14 mouse cellular contexts compared by ENCODE assay signal in genomic region chr1:97554936-97555564, GRCm38 (mm10).
A peak's percentile ranks its signal among the peaks of the same experiment; 100 is the strongest.
DNase-seq lines count a peak whose midpoint lies in the region; ATAC-seq and TF ChIP-seq lines count a peak whose summit lies in the region.
"Had no signal": no experiment of that assay in that cellular context is flagged by ENCODE, and none has a peak within 500 bp of the region (broad histone marks: within the 10 kb centered on the region; RNA-seq: fewer than 3 reads in every experiment).

No protein-coding gene starts in this region.

- no peak overlapping the region for H3K4me2 ChIP-seq in lung, embryonic 14.5 days
- H3K4me2 ChIP-seq in stomach, embryonic 15.5 days: no peak overlapping the region
- no peak overlapping the region for H3K4me2 ChIP-seq in kidney, embryonic 15.5 days

- no peaks in the 10 kb centered on the region for H3K4me1 ChIP-seq in lung, embryonic 14.5 days (ENCODE audit: insufficient read depth)
- no peaks in the 10 kb centered on the region for H3K4me1 ChIP-seq in stomach, embryonic 15.5 days
- H3K4me1 ChIP-seq in kidney, embryonic 15.5 days: no peaks in the 10 kb centered on the region

- no peak overlapping the region for H3K27ac ChIP-seq in lung, embryonic 14.5 days (ENCODE audit: low read depth)
- H3K27ac ChIP-seq in stomach, embryonic 15.5 days: no peak overlapping the region
- no peak overlapping the region for H3K27ac ChIP-seq in kidney, embryonic 15.5 days

- H3K27me3 ChIP-seq in lung, embryonic 14.5 days (ENCODE audit: insufficient read depth, low read length): no peaks in the 10 kb centered on the region
- no peaks in the 10 kb centered on the region for H3K27me3 ChIP-seq in stomach, embryonic 15.5 days (replicated peaks)
- no peaks in the 10 kb centered on the region for H3K27me3 ChIP-seq in kidney, embryonic 15.5 days

- H3K36me3 ChIP-seq in lung, embryonic 14.5 days (ENCODE audit: insufficient read depth): no peaks in the 10 kb centered on the region
- no peaks in the 10 kb centered on the region for H3K36me3 ChIP-seq in stomach, embryonic 15.5 days
- H3K36me3 ChIP-seq in kidney, embryonic 15.5 days: no peaks in the 10 kb centered on the region

- no peak for TF ChIP-seq CTCF in lung, embryonic 14.5 days (IDR thresholded peaks at IDR 0.05; ENCODE audit: low read depth)

- DNase-seq in lung, embryonic 14.5 days: peak; percentile 18
- DNase-seq in lung, postnatal 4 days: no peak
- peak; percentile 36 to 59 for DNase-seq in frontal cortex, postnatal 25 days (ENCODE audit: low spot score in 2 of 2)
- DNase-seq in left cerebral cortex, adult 8-10 months (ENCODE audit: low spot score in 2 of 2): peak; percentile 11 to 84
- DNase-seq in cerebellum, adult 11 months: no peak
- DNase-seq in thymus, postnatal 10 days (ENCODE audit: low spot score in 2 of 2): no peak
- DNase-seq: cerebellum, adult 11-12 months; gastrocnemius, postnatal 25 days; lung, adult 18-20 months had no signal

- H3K4me3 ChIP-seq in lung, embryonic 14.5 days (ENCODE audit: low read depth, low read length): no peak overlapping the region
- no peak overlapping the region for H3K4me3 ChIP-seq in stomach, embryonic 15.5 days (replicated peaks)
- no peak overlapping the region for H3K4me3 ChIP-seq in kidney, embryonic 15.5 days (replicated peaks)

- 65% methylated on average over 6 of the region's 6 CpGs for WGBS in lung, embryonic 14.5 days
- WGBS in stomach, embryonic 15.5 days: 59% methylated on average over 6 of the region's 6 CpGs
- WGBS in kidney, embryonic 15.5 days: 68% methylated on average over 6 of the region's 6 CpGs

- no peak overlapping the region for H3K9ac ChIP-seq in lung, embryonic 14.5 days
- no peak overlapping the region for H3K9ac ChIP-seq in stomach, embryonic 15.5 days
- H3K9ac ChIP-seq in kidney, embryonic 15.5 days: no peak overlapping the region

- no peak for ATAC-seq in lung, embryonic 14.5 days (ENCODE audit: insufficient read depth)
- peak; percentile 22; the same call in 1 of the 2 replicates for ATAC-seq in stomach, embryonic 15.5 days (ENCODE audit: insufficient read depth, low FRiP score, low read depth)
- no peak for ATAC-seq in kidney, embryonic 15.5 days (replicated peaks; ENCODE audit: low FRiP score)
- ATAC-seq: CD4-positive, CD25-positive, alpha-beta regulatory T cell, adult 4 months; intestine, postnatal 0 days; Patski had no signal

- H3K9me3 ChIP-seq in lung, embryonic 14.5 days (ENCODE audit: low read depth, low read length): no peaks in the 10 kb centered on the region
- no peaks in the 10 kb centered on the region for H3K9me3 ChIP-seq in stomach, embryonic 15.5 days
- no peaks in the 10 kb centered on the region for H3K9me3 ChIP-seq in kidney, embryonic 15.5 days (replicated peaks)

Comparison
In these comparisons a context has a peak if more than half of its experiments do, and no peak if none do; other contexts are left out.
1. DNase-seq: peak in lung, embryonic 14.5 days (single experiment), frontal cortex, postnatal 25 days (2 of 2) and left cerebral cortex, adult 8-10 months (2 of 2); none in lung, postnatal 4 days (0 of 2), cerebellum, adult 11 months (single experiment) and thymus, postnatal 10 days (0 of 2).